In genomic region chr17:25727265-25728008, GRCm38 (mm10) we compare ENCODE assay signal across 7 mouse cellular contexts. TPM values are rescaled to one million over a fixed set of nuclear protein-coding genes. Genes with fewer than 3 reads are reported as not detected.
A peak's percentile ranks its signal among the peaks of the same experiment; 100 is the strongest.
DNase-seq lines count a peak whose midpoint lies in the region; ATAC-seq lines count a peak whose summit lies in the region.

Gene Chtf18 (minus strand): TSS chr17:25727419.
Gene Rpusd1 (plus strand): TSS chr17:25727670.

- 0 out of 2 replicates have a peak within 1 kb of the TSS, but pooled peaks have one; percentile 28 for H3K27ac ChIP-seq in embryonic facial prominence, embryonic 11.5 days (replicated peaks; ENCODE audit: low read depth, low read length)
- peak within 1 kb of the TSS; percentile 86 for H3K27ac ChIP-seq in limb, embryonic 10.5 days
- 0 out of 2 replicates have a peak within 1 kb of the TSS, but pooled peaks have one; percentile 6 for H3K27ac ChIP-seq in midbrain, embryonic 13.5 days

- no peaks in the 10 kb centered on the region for H3K27me3 ChIP-seq in embryonic facial prominence, embryonic 11.5 days (ENCODE audit: control insufficient read depth, insufficient read depth, low read length)
- H3K27me3 ChIP-seq in limb, embryonic 10.5 days (ENCODE audit: low read depth, poor library complexity, severe bottlenecking): no peaks in the 10 kb centered on the region
- no peaks in the 10 kb centered on the region for H3K27me3 ChIP-seq in midbrain, embryonic 13.5 days

- WGBS in embryonic facial prominence, embryonic 11.5 days: under 1% methylated on average over 37 of the region's 37 CpGs
- WGBS in limb, embryonic 10.5 days: under 1% methylated on average over 37 of the region's 37 CpGs
- under 1% methylated on average over 37 of the region's 37 CpGs for WGBS in midbrain, embryonic 13.5 days

- H3K9ac ChIP-seq in embryonic facial prominence, embryonic 11.5 days (replicated peaks; ENCODE audit: low read length): peak within 1 kb of the TSS; percentile 82
- peak within 1 kb of the TSS; percentile 76 for H3K9ac ChIP-seq in midbrain, embryonic 13.5 days (replicated peaks)

- no peaks in the 10 kb centered on the region for H3K9me3 ChIP-seq in embryonic facial prominence, embryonic 11.5 days (replicated peaks; ENCODE audit: control insufficient read depth, low read length)
- no peaks in the 10 kb centered on the region for H3K9me3 ChIP-seq in limb, embryonic 10.5 days (replicated peaks)
- H3K9me3 ChIP-seq in midbrain, embryonic 13.5 days: no peaks in the 10 kb centered on the region

- peaks cover 5% of the 10 kb centered on the region for H3K4me1 ChIP-seq in embryonic facial prominence, embryonic 11.5 days (ENCODE audit: control insufficient read depth, insufficient read depth, low read length)
- peaks cover 26% of the 10 kb centered on the region for H3K4me1 ChIP-seq in limb, embryonic 10.5 days
- H3K4me1 ChIP-seq in midbrain, embryonic 13.5 days (replicated peaks): peaks cover 29% of the 10 kb centered on the region

- H3K4me2 ChIP-seq in embryonic facial prominence, embryonic 11.5 days (ENCODE audit: low read depth, low read length): peak within 1 kb of the TSS; percentile 92
- H3K4me2 ChIP-seq in midbrain, embryonic 13.5 days (replicated peaks): peak within 1 kb of the TSS; percentile 91

- peak; percentile 100 for DNase-seq in adrenal gland, postnatal 14 days
- peak; percentile 100 for DNase-seq in embryonic facial prominence, embryonic 11.5 days (ENCODE audit: low spot score)
- peak; percentile 100 for DNase-seq in kidney, adult 11 months
- DNase-seq in limb, embryonic 10.5 days (ENCODE audit: low spot score): peak; percentile 95
- DNase-seq in spleen, adult 12 weeks (ENCODE audit: low spot score): peak; percentile 98

- ATAC-seq in embryonic facial prominence, embryonic 11.5 days (replicated peaks; ENCODE audit: insufficient number of reproducible peaks, low FRiP score, low TSS enrichment, low read depth): peak; percentile 97
- peak; percentile 90 for ATAC-seq in granulocyte monocyte progenitor cell, adult 5-6 weeks (replicated peaks; ENCODE audit: poor library complexity, severe bottlenecking)
- peak; percentile 99 for ATAC-seq in midbrain, embryonic 13.5 days

- H3K4me3 ChIP-seq in embryonic facial prominence, embryonic 11.5 days (ENCODE audit: low read depth, low read length): peak within 1 kb of the TSS; percentile 65
- peak within 1 kb of the TSS; percentile 77 for H3K4me3 ChIP-seq in limb, embryonic 10.5 days
- peak within 1 kb of the TSS; percentile 58 for H3K4me3 ChIP-seq in midbrain, embryonic 13.5 days (replicated peaks)

- H3K36me3 ChIP-seq in embryonic facial prominence, embryonic 11.5 days (replicated peaks; ENCODE audit: control insufficient read depth, insufficient read depth, low read depth, low read length): no peaks in the 10 kb centered on the region
- H3K36me3 ChIP-seq in limb, embryonic 10.5 days: peaks cover 61% of the 10 kb centered on the region
- peaks cover 27% of the 10 kb centered on the region for H3K36me3 ChIP-seq in midbrain, embryonic 13.5 days

RNA-seq across cellular contexts. Expression of gene Chtf18, which starts in this region (rescaled TPM):
- 4.4 and 5.0 TPM in 2 replicates for total RNA-seq in adrenal gland, postnatal 14 days (2021)
- 17.7 and 21.2 TPM in 2 replicates for polyA plus RNA-seq in embryonic facial prominence, embryonic 11.5 days (2014; fragmentation: Nextera tagmentation; extraction: Ambion mirVana)
- total RNA-seq in granulocyte monocyte progenitor cell, adult 5-6 weeks (2014; fragmentation: Nextera tagmentation): 16.8 and 29.8 TPM in 2 replicates
- 17.0 and 22.4 TPM in 2 replicates for total RNA-seq in granulocyte monocyte progenitor cell, adult 5-6 weeks (2017)
- polyA plus RNA-seq in limb, embryonic 10.5 days (2016; fragmentation: Nextera tagmentation; extraction: Ambion mirVana): 68.5 and 71.9 TPM in 2 replicates
- 12.8 and 14.1 TPM in 2 replicates for polyA plus RNA-seq in midbrain, embryonic 13.5 days (2015; fragmentation: Nextera tagmentation; extraction: Ambion mirVana)

RNA-seq across cellular contexts. Expression of gene Rpusd1, which starts in this region (rescaled TPM):
- 9.9 and 10.7 TPM in 2 replicates for total RNA-seq in adrenal gland, postnatal 14 days (2021)
- polyA plus RNA-seq in embryonic facial prominence, embryonic 11.5 days (2014; fragmentation: Nextera tagmentation; extraction: Ambion mirVana): 18.7 and 19.4 TPM in 2 replicates
- total RNA-seq in granulocyte monocyte progenitor cell, adult 5-6 weeks (2014; fragmentation: Nextera tagmentation): 10.9 and 15.6 TPM in 2 replicates
- total RNA-seq in granulocyte monocyte progenitor cell, adult 5-6 weeks (2017): 4.2 and 6.6 TPM in 2 replicates
- 24.8 and 27.0 TPM in 2 replicates for polyA plus RNA-seq in limb, embryonic 10.5 days (2016; fragmentation: Nextera tagmentation; extraction: Ambion mirVana)
- polyA plus RNA-seq in midbrain, embryonic 13.5 days (2015; fragmentation: Nextera tagmentation; extraction: Ambion mirVana): 23.2 and 24.1 TPM in 2 replicates

Comparison
In these comparisons a context has a peak if more than half of its experiments do, and no peak if none do; other contexts are left out.
1. Peak in every context shown above with its lines: DNase-seq, ATAC-seq, H3K4me3 ChIP-seq and H3K27ac ChIP-seq.
2. H3K27ac ChIP-seq: peak in every context shown above with its lines; median percentile 86 in limb, embryonic 10.5 days; 28 in embryonic facial prominence, embryonic 11.5 days; 6 in midbrain, embryonic 13.5 days.